Comparison of ENCODE assay signal across 14 mouse cellular contexts in genomic region chr5:3938905-3939304, GRCm38 (mm10). TPM values are rescaled to one million over a fixed set of nuclear protein-coding genes. Genes with fewer than 3 reads are reported as not detected.
DNase-seq lines count a peak whose midpoint lies in the region; ATAC-seq and TF ChIP-seq lines count a peak whose summit lies in the region.
"Had no signal": no experiment of that assay in that cellular context is flagged by ENCODE, and none has a peak within 500 bp of the region (broad histone marks: within the 10 kb centered on the region; RNA-seq: fewer than 3 reads in every experiment).

No protein-coding gene starts in this region.

- intact Hi-C loops in heart, adult 2 months (cut with DNase I) = no loop called here

- WGBS in heart, embryonic 14.5 days = 68% methylated on average over 3 of the region's 3 CpGs
- WGBS in heart, adult 2 months = 93% methylated on average over 3 of the region's 3 CpGs
- WGBS in lung, postnatal 0 days = 81% methylated on average over 3 of the region's 3 CpGs
- 65% methylated on average over 3 of the region's 3 CpGs for WGBS in kidney, postnatal 0 days
- 85% methylated on average over 3 of the region's 3 CpGs for WGBS in stomach, embryonic 16.5 days

- no peak for TF ChIP-seq POLR2A in heart, adult 2 months (IDR thresholded peaks at IDR 0.05; ENCODE audit: insufficient read depth, low read depth, low read length)

- H3K9me3 ChIP-seq in heart, embryonic 14.5 days (ENCODE audit: control insufficient read depth, low read length) = no peaks in the 10 kb centered on the region
- no peaks in the 10 kb centered on the region for H3K9me3 ChIP-seq in lung, postnatal 0 days (ENCODE audit: low read length)
- H3K9me3 ChIP-seq in kidney, postnatal 0 days (replicated peaks; ENCODE audit: low read length) = no peaks in the 10 kb centered on the region
- no peaks in the 10 kb centered on the region for H3K9me3 ChIP-seq in stomach, embryonic 16.5 days (replicated peaks; ENCODE audit: control insufficient read depth, low read length)
- H3K9me3 ChIP-seq: G1E; hindbrain, embryonic 15.5 days; lung, embryonic 15.5 days had no signal

- H3K4me1 ChIP-seq in heart, embryonic 14.5 days (ENCODE audit: control insufficient read depth in 2 of 2, insufficient read depth in 2 of 2, low read length in 2 of 2) = peaks cover 15 to 37% of the 10 kb centered on the region in 2 experiments
- H3K4me1 ChIP-seq in heart, adult 2 months (ENCODE audit: control insufficient read depth, insufficient read depth, low read length) = peaks cover 3% of the 10 kb centered on the region
- peaks cover 14% of the 10 kb centered on the region for H3K4me1 ChIP-seq in lung, postnatal 0 days (ENCODE audit: insufficient read depth, low read depth, low read length)
- H3K4me1 ChIP-seq in kidney, postnatal 0 days (replicated peaks; ENCODE audit: insufficient read depth, low read length) = no peaks in the 10 kb centered on the region
- H3K4me1 ChIP-seq in stomach, embryonic 16.5 days (ENCODE audit: control insufficient read depth, insufficient read depth, low read length) = peaks cover 8% of the 10 kb centered on the region; the same call in 1 of the 2 replicates

- TF ChIP-seq EP300 in heart, adult 2 months (IDR thresholded peaks at IDR 0.05; ENCODE audit: insufficient read depth, low read depth, low read length) = no peak
- TF ChIP-seq EP300 in lung, postnatal 0 days (IDR thresholded peaks at IDR 0.05) = no peak

- H3K27ac ChIP-seq in heart, embryonic 14.5 days (replicated peaks in 1 of 2; ENCODE audit: control insufficient read depth in 1 of 2, insufficient read depth in 1 of 2, low read depth in 2 of 2, low read length in 2 of 2) = peak overlapping the region; percentile 42 to 71
- H3K27ac ChIP-seq in heart, adult 2 months = no peak overlapping the region
- no peak overlapping the region for H3K27ac ChIP-seq in lung, postnatal 0 days (ENCODE audit: low read length)
- H3K27ac ChIP-seq in kidney, postnatal 0 days = 0 out of 2 replicates have a peak overlapping the region, but pooled peaks have one; percentile 2
- H3K27ac ChIP-seq in stomach, embryonic 16.5 days (ENCODE audit: low read length) = peak overlapping the region; percentile 82
- H3K27ac ChIP-seq: hindbrain, embryonic 15.5 days; lung, embryonic 15.5 days had no signal

- DNase-seq in heart, adult 2 months = no peak
- peak; percentile 18 for DNase-seq in lung, postnatal 0 days (ENCODE audit: low spot score)
- DNase-seq in lung, postnatal 4 days = no peak
- DNase-seq in kidney, postnatal 0 days (ENCODE audit: low spot score) = no peak
- no peak for DNase-seq in spleen, postnatal 10 days (ENCODE audit: low spot score in 2 of 2)
- no peak for DNase-seq in spleen, postnatal 4 days (ENCODE audit: low spot score in 2 of 2)
- DNase-seq: adrenal gland, postnatal 14 days; cerebellum, adult 9-10 months; left cerebral cortex, postnatal 4 days had no signal

- TF ChIP-seq CTCF in heart, adult 2 months (IDR thresholded peaks at IDR 0.05) = no peak
- no peak for TF ChIP-seq CTCF in lung, postnatal 0 days (IDR thresholded peaks at IDR 0.05)
- no peak for TF ChIP-seq CTCF in kidney, postnatal 0 days (IDR thresholded peaks at IDR 0.05; ENCODE audit: low read depth)

- ATAC-seq in heart, embryonic 14.5 days (ENCODE audit: insufficient number of reproducible peaks, insufficient read depth, low FRiP score, low read depth) = no peak
- ATAC-seq in lung, postnatal 0 days = no peak; the same call in 1 of the 2 replicates
- ATAC-seq in kidney, postnatal 0 days (replicated peaks; ENCODE audit: low FRiP score, low read depth) = peak; percentile 61
- ATAC-seq in stomach, embryonic 16.5 days (ENCODE audit: insufficient read depth, low FRiP score) = peak; percentile 84; the same call in 1 of the 2 replicates

- peaks cover 14% of the 10 kb centered on the region for H3K79me2 ChIP-seq in heart, adult 2 months (replicated peaks; ENCODE audit: control insufficient read depth, insufficient read depth, low read length)

- no peaks in the 10 kb centered on the region for H3K36me3 ChIP-seq in heart, embryonic 14.5 days (ENCODE audit: control insufficient read depth, insufficient read depth, low read length)
- H3K36me3 ChIP-seq in heart, adult 2 months (ENCODE audit: control insufficient read depth, insufficient read depth, low read length) = 0 out of 2 replicates have a peak, but pooled peaks cover 1% of the 10 kb centered on the region
- no peaks in the 10 kb centered on the region for H3K36me3 ChIP-seq in lung, postnatal 0 days (ENCODE audit: insufficient read depth, low read length)
- no peaks in the 10 kb centered on the region; the same call in 1 of the 2 replicates for H3K36me3 ChIP-seq in kidney, postnatal 0 days (ENCODE audit: insufficient read depth, low read length)
- H3K36me3 ChIP-seq in stomach, embryonic 16.5 days (ENCODE audit: control insufficient read depth, insufficient read depth, low read length) = no peaks in the 10 kb centered on the region
- H3K36me3 ChIP-seq: lung, embryonic 15.5 days had no signal

- no peak overlapping the region for H3K4me3 ChIP-seq in heart, embryonic 14.5 days (ENCODE audit: control insufficient read depth in 1 of 2, insufficient read depth in 1 of 2, low read depth in 1 of 2, low read length in 2 of 2)
- no peak overlapping the region for H3K4me3 ChIP-seq in heart, adult 2 months
- H3K4me3 ChIP-seq in lung, postnatal 0 days (ENCODE audit: low read depth, low read length) = no peak overlapping the region
- H3K4me3 ChIP-seq in kidney, postnatal 0 days (replicated peaks; ENCODE audit: low read depth, low read length) = no peak overlapping the region
- H3K4me3 ChIP-seq in stomach, embryonic 16.5 days (replicated peaks; ENCODE audit: low read length) = no peak overlapping the region
- H3K4me3 ChIP-seq: hindbrain, embryonic 15.5 days; lung, embryonic 15.5 days had no signal

- no peak overlapping the region for H3K9ac ChIP-seq in heart, embryonic 14.5 days (ENCODE audit: low read length)
- no peak overlapping the region for H3K9ac ChIP-seq in heart, adult 2 months (ENCODE audit: low read depth, low read length)
- no peak overlapping the region for H3K9ac ChIP-seq in lung, postnatal 0 days (replicated peaks; ENCODE audit: low read depth)
- no peak overlapping the region for H3K9ac ChIP-seq in kidney, postnatal 0 days (ENCODE audit: low read depth, low read length)
- no peak overlapping the region for H3K9ac ChIP-seq in stomach, embryonic 16.5 days (ENCODE audit: low read length)
- H3K9ac ChIP-seq: hindbrain, embryonic 15.5 days; lung, embryonic 15.5 days had no signal

- H3K4me2 ChIP-seq in heart, embryonic 14.5 days (ENCODE audit: low read length) = peak overlapping the region; percentile 36
- H3K4me2 ChIP-seq in lung, postnatal 0 days (replicated peaks; ENCODE audit: low read depth, low read length) = no peak overlapping the region
- H3K4me2 ChIP-seq in kidney, postnatal 0 days (ENCODE audit: low read length) = no peak overlapping the region
- no peak overlapping the region for H3K4me2 ChIP-seq in stomach, embryonic 16.5 days (ENCODE audit: low read depth, low read length)
- H3K4me2 ChIP-seq: hindbrain, embryonic 15.5 days; lung, embryonic 15.5 days had no signal

- H3K27me3 ChIP-seq in heart, embryonic 14.5 days (ENCODE audit: control insufficient read depth, insufficient read depth, low read length) = no peaks in the 10 kb centered on the region
- no peaks in the 10 kb centered on the region for H3K27me3 ChIP-seq in heart, adult 2 months (ENCODE audit: control insufficient read depth, insufficient read depth, low read length)
- no peaks in the 10 kb centered on the region for H3K27me3 ChIP-seq in lung, postnatal 0 days (replicated peaks; ENCODE audit: insufficient read depth, low read length)
- no peaks in the 10 kb centered on the region for H3K27me3 ChIP-seq in kidney, postnatal 0 days (ENCODE audit: insufficient read depth, low read length)
- no peaks in the 10 kb centered on the region for H3K27me3 ChIP-seq in stomach, embryonic 16.5 days (ENCODE audit: control insufficient read depth, insufficient read depth, low read length)
- H3K27me3 ChIP-seq: hindbrain, embryonic 15.5 days; lung, embryonic 15.5 days had no signal

RNA-seq across cellular contexts. Expression of gene Akap9, which starts 11.1 kb away (rescaled TPM):
- 93.5 and 104 TPM in 2 replicates for polyA plus RNA-seq in heart, embryonic 14.5 days (2014; fragmentation: Nextera tagmentation; extraction: Ambion mirVana)
- total RNA-seq in heart, adult 2 months (2021) = 10 to 100 TPM; 37.5 to 45.3 TPM
- polyA plus RNA-seq in heart, adult 2 months (2012; rRNA removed) = 4.4 and 6.8 TPM in 2 replicates
- 144 and 158 TPM in 2 replicates for polyA plus RNA-seq in lung, postnatal 0 days (2015; fragmentation: Nextera tagmentation; extraction: Ambion mirVana)
- polyA plus RNA-seq in kidney, postnatal 0 days (2015; fragmentation: Nextera tagmentation; extraction: Ambion mirVana) = 110 and 129 TPM in 2 replicates
- polyA plus RNA-seq in stomach, embryonic 16.5 days (2015; fragmentation: Nextera tagmentation; extraction: Ambion mirVana) = 123 and 137 TPM in 2 replicates

RNA-seq across cellular contexts. Expression of gene Mterf1a, which starts 45.2 kb away (rescaled TPM):
- 4.8 and 5.0 TPM in 2 replicates for polyA plus RNA-seq in heart, embryonic 14.5 days (2014; fragmentation: Nextera tagmentation; extraction: Ambion mirVana)
- total RNA-seq in heart, adult 2 months (2021) = 1 to 10 TPM; 2.4 to 3.7 TPM
- polyA plus RNA-seq in heart, adult 2 months (2012; rRNA removed) = 0.70 and 1.5 TPM in 2 replicates
- 5.1 and 5.7 TPM in 2 replicates for polyA plus RNA-seq in lung, postnatal 0 days (2015; fragmentation: Nextera tagmentation; extraction: Ambion mirVana)
- polyA plus RNA-seq in kidney, postnatal 0 days (2015; fragmentation: Nextera tagmentation; extraction: Ambion mirVana) = 8.0 and 8.4 TPM in 2 replicates
- polyA plus RNA-seq in stomach, embryonic 16.5 days (2015; fragmentation: Nextera tagmentation; extraction: Ambion mirVana) = 8.9 and 9.1 TPM in 2 replicates

Comparison
In these comparisons a context has a peak if more than half of its experiments do, and no peak if none do; other contexts are left out.
1. H3K27ac ChIP-seq: peak in heart, embryonic 14.5 days (2 of 2), kidney, postnatal 0 days (single experiment) and stomach, embryonic 16.5 days (single experiment); none in heart, adult 2 months (single experiment) and lung, postnatal 0 days (single experiment).
2. RNA of gene Akap9, which starts 11.1 kb away (polyA plus RNA-seq): 144 to 158 TPM in lung, postnatal 0 days, 123 to 137 TPM in stomach, embryonic 16.5 days, 110 to 129 TPM in kidney, postnatal 0 days and 93.5 to 104 TPM in heart, embryonic 14.5 days; 4.4 to 6.8 TPM in heart, adult 2 months; every median in the first group is over 10 times any median in the second.
3. ATAC-seq: peak in kidney, postnatal 0 days (single experiment) and stomach, embryonic 16.5 days (single experiment); none in heart, embryonic 14.5 days (single experiment) and lung, postnatal 0 days (single experiment).